Comparison of ENCODE assay signal across 14 mouse cellular contexts in genomic region chr8:7718898-7719696, GRCm38 (mm10).
A peak's percentile ranks its signal among the peaks of the same experiment; 100 is the strongest.
DNase-seq lines count a peak whose midpoint lies in the region; ATAC-seq lines count a peak whose summit lies in the region.
"Had no signal": no experiment of that assay in that cellular context is flagged by ENCODE, and none has a peak within 500 bp of the region (broad histone marks: within the 10 kb centered on the region; RNA-seq: fewer than 3 reads in every experiment).

No protein-coding gene starts in this region.

- ATAC-seq in forebrain, embryonic 15.5 days (replicated peaks) = peak; percentile 90
- ATAC-seq: CD4-positive, CD25-positive, alpha-beta regulatory T cell, adult 4 months; intestine, embryonic 15.5 days; midbrain, embryonic 13.5 days had no signal

- no peak for DNase-seq in forebrain, embryonic 10.5 days (ENCODE audit: extremely low spot score, low spot score)
- DNase-seq in frontal cortex, adult 2 months (ENCODE audit: extremely low spot score in 1 of 2, low spot score in 1 of 2) = peak; percentile 75 to 84
- DNase-seq in left cerebral cortex, adult 18-20 months (ENCODE audit: low spot score in 2 of 2) = peak; percentile 29 to 61
- peak; percentile 45 for DNase-seq in right cerebral cortex, postnatal 25 days
- no peak for DNase-seq in lung, adult 18-20 months
- DNase-seq in urinary bladder, postnatal 14 days (ENCODE audit: low spot score) = no peak
- DNase-seq in kidney, adult 11 months = no peak
- DNase-seq: heart, postnatal 14 days had no signal

- H3K36me3 ChIP-seq in forebrain, embryonic 15.5 days = no peaks in the 10 kb centered on the region
- no peaks in the 10 kb centered on the region for H3K36me3 ChIP-seq in forebrain, embryonic 10.5 days (replicated peaks)
- H3K36me3 ChIP-seq: intestine, embryonic 15.5 days; midbrain, embryonic 13.5 days; neural tube, embryonic 13.5 days had no signal

- peak overlapping the region; percentile 35 for H3K27ac ChIP-seq in forebrain, embryonic 15.5 days (replicated peaks)
- no peak overlapping the region for H3K27ac ChIP-seq in forebrain, embryonic 10.5 days
- H3K27ac ChIP-seq: intestine, embryonic 15.5 days; midbrain, embryonic 13.5 days; neural tube, embryonic 13.5 days had no signal

- 47% methylated on average over 5 of the region's 5 CpGs for WGBS in forebrain, embryonic 15.5 days
- 88% methylated on average over 5 of the region's 5 CpGs for WGBS in forebrain, embryonic 10.5 days

- no peak overlapping the region for H3K9ac ChIP-seq in forebrain, embryonic 15.5 days (replicated peaks)
- H3K9ac ChIP-seq: intestine, embryonic 15.5 days; midbrain, embryonic 13.5 days; neural tube, embryonic 13.5 days had no signal

- H3K27me3 ChIP-seq in forebrain, embryonic 15.5 days = no peaks in the 10 kb centered on the region
- no peaks in the 10 kb centered on the region for H3K27me3 ChIP-seq in forebrain, embryonic 10.5 days (ENCODE audit: poor library complexity, severe bottlenecking)
- H3K27me3 ChIP-seq: intestine, embryonic 15.5 days; midbrain, embryonic 13.5 days; neural tube, embryonic 13.5 days had no signal

- no peaks in the 10 kb centered on the region for H3K9me3 ChIP-seq in forebrain, embryonic 15.5 days
- no peaks in the 10 kb centered on the region for H3K9me3 ChIP-seq in forebrain, embryonic 10.5 days
- H3K9me3 ChIP-seq: intestine, embryonic 15.5 days; midbrain, embryonic 13.5 days; neural tube, embryonic 13.5 days had no signal

- H3K4me2 ChIP-seq in forebrain, embryonic 15.5 days (replicated peaks) = no peak overlapping the region
- H3K4me2 ChIP-seq: intestine, embryonic 15.5 days; midbrain, embryonic 13.5 days; neural tube, embryonic 13.5 days had no signal

- 0 out of 2 replicates have a peak, but pooled peaks cover 7% of the 10 kb centered on the region for H3K4me1 ChIP-seq in forebrain, embryonic 15.5 days
- H3K4me1 ChIP-seq in forebrain, embryonic 10.5 days = no peaks in the 10 kb centered on the region
- H3K4me1 ChIP-seq: intestine, embryonic 15.5 days; midbrain, embryonic 13.5 days; neural tube, embryonic 13.5 days had no signal

- H3K4me3 ChIP-seq in forebrain, embryonic 15.5 days = no peak overlapping the region
- no peak overlapping the region for H3K4me3 ChIP-seq in forebrain, embryonic 10.5 days
- H3K4me3 ChIP-seq: erythroblast, embryonic 14.5 days; intestine, embryonic 15.5 days; midbrain, embryonic 13.5 days; neural tube, embryonic 13.5 days had no signal

Comparison
In these comparisons a context has a peak if more than half of its experiments do, and no peak if none do; other contexts are left out.
1. DNase-seq: peak in frontal cortex, adult 2 months (2 of 2), left cerebral cortex, adult 18-20 months (2 of 2) and right cerebral cortex, postnatal 25 days (single experiment); none in forebrain, embryonic 10.5 days (single experiment), lung, adult 18-20 months (0 of 2), urinary bladder, postnatal 14 days (single experiment) and kidney, adult 11 months (single experiment).